Mouse (Mus musculus): ENCODE results near the gene Cry2. TPM values are rescaled to one million over a fixed set of nuclear protein-coding genes. Genes with fewer than 3 reads are reported as not detected.
A peak's percentile ranks its signal among the peaks of the same experiment; 100 is the strongest.

The Cry2 gene
- polyA plus RNA-seq, 1 experiment from 2014 or later = 49.0 TPM

GRCm38 (mm10) chr2:92459921-92460707, 26.3 kb upstream of the Cry2 start, which contains the start of gene Slc35c1:
Gene Slc35c1, minus strand, starts transcription at chr2:92460538.
- peak within 1 kb of the TSS; percentile 78 for H3K4me3 ChIP-seq
- no peaks in the 10 kb centered on the region for H3K36me3 ChIP-seq (replicated peaks)
- peak; percentile 61 for ATAC-seq (replicated peaks)
- H3K27me3 ChIP-seq (replicated peaks) = peaks cover 6% of the 10 kb centered on the region
- peak within 1 kb of the TSS; percentile 54 for H3K9ac ChIP-seq
- peaks cover 45% of the 10 kb centered on the region for H3K4me1 ChIP-seq
- H3K9me3 ChIP-seq = no peaks in the 10 kb centered on the region
- H3K4me2 ChIP-seq = peak within 1 kb of the TSS; percentile 83
- 2% methylated on average over 34 of the region's 34 CpGs for WGBS
- H3K27ac ChIP-seq = peak within 1 kb of the TSS; percentile 71

DNA sequence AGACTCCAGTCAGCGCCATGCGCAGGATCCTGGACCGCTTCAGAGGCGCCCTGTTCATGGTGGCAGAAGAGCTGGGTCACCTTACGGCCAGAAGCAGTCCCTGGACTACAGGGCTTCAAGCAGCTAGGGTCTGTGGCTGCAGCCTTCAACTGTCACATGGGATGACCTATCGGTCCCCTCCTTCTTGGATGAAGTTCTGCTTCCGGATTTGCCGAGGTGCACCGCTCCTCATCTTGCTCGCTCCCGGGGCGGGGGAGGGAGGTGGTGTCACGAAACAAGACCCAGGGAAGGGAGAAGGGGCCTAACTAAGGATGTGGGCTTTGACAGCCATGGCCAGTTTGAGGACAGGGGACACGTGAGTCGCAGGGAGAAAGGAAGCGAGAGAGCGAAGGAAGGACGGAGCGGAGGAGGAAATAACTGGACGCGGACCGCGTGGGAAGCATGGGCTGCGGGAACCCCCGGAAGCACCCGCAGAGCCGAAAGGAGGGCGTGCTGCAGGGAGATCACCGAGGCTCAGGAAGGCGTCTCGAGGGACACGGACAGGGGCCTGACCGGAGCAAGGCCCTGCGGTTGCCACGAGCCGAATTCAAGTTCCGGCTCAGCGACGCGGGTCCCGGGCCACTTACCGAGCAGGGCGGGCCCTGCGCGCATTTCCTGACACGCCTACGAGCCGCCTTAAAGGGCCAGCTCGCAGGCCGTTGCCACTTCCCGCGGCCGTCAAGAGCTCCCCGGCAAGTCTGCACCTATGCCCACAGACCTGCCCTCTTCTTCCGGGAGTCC, 25.5 kb upstream of the Cry2 start:
- Histone ChIP-seq H3K4me2 (peak overlapping the region; percentile 83), H3K27me3 (replicated peaks) (peaks cover 6% of the 10 kb centered on the region), H3K9ac (peak overlapping the region; percentile 54), H3K4me1 (peaks cover 45% of the 10 kb centered on the region), H3K27ac (peak overlapping the region; percentile 71), H3K36me3 (replicated peaks) (peaks cover under 1% of the 10 kb centered on the region; the same call in 1 of the 2 replicates), H3K9me3 (no peaks in the 10 kb centered on the region), H3K4me3 (peak overlapping the region; percentile 78)
- ATAC-seq (replicated peaks) = peak; percentile 87
- WGBS = under 1% methylated on average over 55 of the region's 55 CpGs

- Histone ChIP-seq H3K4me3 (peak overlapping the region; percentile 78), H3K9ac (peak overlapping the region; percentile 54; the same call in 1 of the 2 replicates), H3K27me3 (replicated peaks) (peaks cover 6% of the 10 kb centered on the region), H3K4me2 (peak overlapping the region; percentile 83), H3K4me1 (peaks cover 45% of the 10 kb centered on the region), H3K27ac (no peak overlapping the region), H3K36me3 (replicated peaks) (peaks cover 9% of the 10 kb centered on the region), H3K9me3 (no peaks in the 10 kb centered on the region)
- ATAC-seq (replicated peaks) = no peak
- 75% methylated on average over 13 of the region's 13 CpGs for WGBS
These were observed 24.6 kb upstream of the Cry2 start for GRCm38 (mm10) chr2:92458481-92458880.

DNA sequence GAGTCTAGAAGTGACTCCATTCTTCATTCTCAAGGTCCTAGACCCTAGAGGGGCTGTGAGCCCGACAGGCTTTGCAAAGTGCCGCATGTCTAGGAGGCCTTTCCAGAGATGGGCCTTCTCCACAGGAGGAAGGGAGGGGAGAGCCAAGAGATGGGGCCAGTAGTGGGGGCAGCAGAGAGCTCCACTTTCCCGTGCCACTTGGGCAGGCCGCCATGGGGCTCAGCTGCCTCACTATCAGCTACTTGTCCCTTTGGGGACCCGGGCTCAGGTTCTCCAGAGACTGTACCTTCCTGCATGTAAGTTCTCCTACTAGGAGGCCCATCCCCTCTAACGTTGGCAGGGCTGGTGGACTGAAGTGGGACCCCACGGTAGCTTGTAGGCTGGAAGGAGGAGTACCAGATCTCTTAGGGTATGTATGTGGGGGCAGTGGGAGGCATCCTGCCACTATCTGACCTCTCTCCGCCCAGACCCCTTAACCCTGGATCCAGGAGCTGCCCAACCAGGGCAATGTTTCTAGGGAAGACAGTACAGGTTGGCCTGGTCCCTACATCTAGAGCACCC, 23.2 kb upstream of the Cry2 start:
- no peak for ATAC-seq (replicated peaks)
- Histone ChIP-seq H3K27me3 (replicated peaks) (peaks cover 6% of the 10 kb centered on the region), H3K4me3 (no peak overlapping the region), H3K27ac (no peak overlapping the region), H3K36me3 (replicated peaks) (peaks cover 14% of the 10 kb centered on the region), H3K4me2 (peak overlapping the region; percentile 83), H3K9me3 (no peaks in the 10 kb centered on the region), H3K9ac (no peak overlapping the region), H3K4me1 (peaks cover 45% of the 10 kb centered on the region)
- 79% methylated on average over 8 of the region's 8 CpGs for WGBS

DNA sequence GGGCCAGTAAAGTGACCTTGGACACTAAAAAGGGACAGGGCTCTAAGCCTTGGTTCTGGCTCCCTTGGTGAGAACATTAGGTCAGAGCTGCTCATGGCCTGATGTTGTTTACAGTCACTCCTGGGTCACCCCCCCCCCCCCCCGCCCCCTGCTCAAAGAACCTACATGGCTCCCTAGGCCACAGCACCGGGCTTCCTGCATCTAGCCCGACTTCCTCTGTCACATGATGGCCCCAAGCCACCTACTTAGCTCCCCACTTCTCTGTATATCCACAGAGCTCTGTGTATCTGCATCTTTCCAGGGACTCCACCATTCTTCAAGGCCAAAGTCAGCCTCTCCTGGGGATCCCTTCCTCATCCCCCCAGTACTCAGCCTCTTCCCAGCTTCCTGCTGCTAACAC, 21.9 kb upstream of the Cry2 start:
- H3K4me2 ChIP-seq = no peak overlapping the region
- no peak overlapping the region for H3K27ac ChIP-seq
- no peaks in the 10 kb centered on the region for H3K27me3 ChIP-seq (replicated peaks)
- no peaks in the 10 kb centered on the region for H3K9me3 ChIP-seq
- ATAC-seq (replicated peaks) = no peak
- peaks cover 14% of the 10 kb centered on the region for H3K36me3 ChIP-seq (replicated peaks)
- H3K4me1 ChIP-seq = peaks cover 45% of the 10 kb centered on the region
- no peak overlapping the region for H3K9ac ChIP-seq
- WGBS = 44% methylated on average over 3 of the region's 3 CpGs
- H3K4me3 ChIP-seq = no peak overlapping the region

DNA sequence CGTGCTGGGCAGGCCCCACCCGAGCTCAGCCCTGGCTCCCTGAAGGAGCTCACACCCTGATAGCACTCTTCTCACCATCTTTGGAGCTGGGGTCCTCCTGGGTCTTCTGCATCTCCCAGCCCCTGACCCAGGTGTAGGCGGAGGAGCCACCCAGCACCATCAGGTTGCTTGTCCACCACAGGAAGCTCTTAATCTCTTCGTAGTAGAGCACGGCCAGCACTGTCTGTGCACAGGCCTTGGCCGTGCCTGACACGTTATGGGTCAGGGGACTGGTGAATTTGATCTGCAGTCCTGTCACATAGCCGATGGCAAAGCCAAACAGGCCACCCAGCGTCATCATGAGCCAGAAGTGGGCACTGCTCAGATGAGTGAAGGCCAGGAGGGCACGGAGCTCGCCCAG, 20.3 kb upstream of the Cry2 start:
- Histone ChIP-seq H3K27me3 (replicated peaks) (no peaks in the 10 kb centered on the region), H3K4me1 (peaks cover 38% of the 10 kb centered on the region), H3K4me3 (no peak overlapping the region), H3K27ac (no peak overlapping the region), H3K36me3 (replicated peaks) (peaks cover 14% of the 10 kb centered on the region), H3K4me2 (no peak overlapping the region), H3K9me3 (no peaks in the 10 kb centered on the region), H3K9ac (no peak overlapping the region)
- whole genome bisulfite sequencing = 91% methylated on average over 11 of the region's 11 CpGs
- ATAC-seq (replicated peaks) = no peak

- peaks cover 8% of the 10 kb centered on the region for H3K4me1 ChIP-seq
- ATAC-seq (replicated peaks) = no peak
- H3K4me2 ChIP-seq = no peak overlapping the region
- H3K36me3 ChIP-seq (replicated peaks) = peaks cover 14% of the 10 kb centered on the region
- no peak overlapping the region for H3K4me3 ChIP-seq
- no peak overlapping the region for H3K27ac ChIP-seq
- H3K9me3 ChIP-seq = no peaks in the 10 kb centered on the region
- no peak overlapping the region for H3K9ac ChIP-seq
- H3K27me3 ChIP-seq (replicated peaks) = no peaks in the 10 kb centered on the region
- 92% methylated on average over 3 of the region's 3 CpGs for WGBS
These were observed 17.3 kb upstream of the Cry2 start for GRCm38 (mm10) chr2:92451126-92451525.

DNA sequence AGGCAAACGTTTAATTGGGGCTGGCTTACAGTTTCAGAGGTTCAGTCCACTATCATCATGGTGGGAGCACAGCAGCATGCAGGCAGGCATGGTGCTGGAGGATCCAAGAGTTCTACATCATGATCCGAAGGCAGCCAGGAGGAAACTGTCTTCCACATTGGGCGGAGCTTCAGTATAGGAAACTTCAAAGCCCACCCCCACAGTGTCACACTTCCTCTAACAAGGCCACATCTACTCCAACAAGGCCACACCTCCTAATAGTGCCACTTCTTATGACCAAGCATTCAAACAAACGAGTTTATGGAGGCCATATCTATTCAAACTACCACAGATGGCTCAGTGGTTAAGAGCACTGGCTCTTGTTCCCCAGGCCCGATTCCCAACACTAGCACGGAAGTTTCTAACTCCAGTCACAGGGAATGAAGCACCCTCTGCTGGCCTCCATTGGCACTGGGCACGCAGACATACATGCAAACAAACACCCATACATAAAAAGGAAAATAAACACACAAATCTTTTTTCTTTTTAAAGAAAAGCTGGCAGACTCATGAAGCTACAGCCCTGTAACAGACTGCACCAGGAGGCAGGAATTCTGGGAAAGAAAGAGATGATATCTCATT, 13.4 kb upstream of the Cry2 start:
- Histone ChIP-seq H3K4me2 (no peak overlapping the region), H3K4me1 (no peaks in the 10 kb centered on the region), H3K27ac (no peak overlapping the region), H3K9ac (no peak overlapping the region), H3K9me3 (no peaks in the 10 kb centered on the region), H3K36me3 (replicated peaks) (no peaks in the 10 kb centered on the region), H3K4me3 (no peak overlapping the region), H3K27me3 (replicated peaks) (no peaks in the 10 kb centered on the region)
- WGBS = 68% methylated on average over 7 of the region's 7 CpGs
- ATAC-seq (replicated peaks) = no peak

DNA sequence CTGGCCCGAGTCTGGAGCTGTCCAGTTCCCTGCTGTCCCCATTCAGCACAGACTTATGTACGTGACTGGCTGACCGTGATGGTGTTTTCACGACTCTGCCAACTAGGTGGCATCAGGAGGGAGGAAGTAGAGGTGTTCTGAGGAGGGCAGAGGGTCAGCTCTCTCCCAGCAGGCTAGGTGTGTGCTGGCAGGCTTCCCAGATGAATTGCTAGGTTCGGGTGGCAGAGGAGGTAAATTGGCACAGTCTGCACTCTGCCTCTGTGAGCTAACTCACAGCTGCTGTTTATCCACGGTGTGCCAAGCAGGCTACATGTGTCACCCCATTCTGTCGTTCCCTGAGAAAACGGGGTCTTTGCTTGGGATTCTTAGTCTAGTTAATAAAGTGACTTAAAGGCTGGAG, 12.8 kb upstream of the Cry2 start:
- H3K4me2 ChIP-seq = no peak overlapping the region
- 79% methylated on average over 8 of the region's 8 CpGs for WGBS

GRCm38 (mm10) chr2:92445890-92446289, 12.0 kb upstream of the Cry2 start:
- 46% methylated on average over 9 of the region's 9 CpGs for WGBS

More for the DNA sequence above, 12.8 kb upstream of the Cry2 start:
- no peak for ATAC-seq (replicated peaks)
- Histone ChIP-seq H3K36me3 (replicated peaks) (no peaks in the 10 kb centered on the region), H3K4me1 (no peaks in the 10 kb centered on the region), H3K27ac (no peak overlapping the region), H3K9me3 (no peaks in the 10 kb centered on the region), H3K27me3 (replicated peaks) (no peaks in the 10 kb centered on the region), H3K9ac (no peak overlapping the region), H3K4me3 (no peak overlapping the region)

DNA sequence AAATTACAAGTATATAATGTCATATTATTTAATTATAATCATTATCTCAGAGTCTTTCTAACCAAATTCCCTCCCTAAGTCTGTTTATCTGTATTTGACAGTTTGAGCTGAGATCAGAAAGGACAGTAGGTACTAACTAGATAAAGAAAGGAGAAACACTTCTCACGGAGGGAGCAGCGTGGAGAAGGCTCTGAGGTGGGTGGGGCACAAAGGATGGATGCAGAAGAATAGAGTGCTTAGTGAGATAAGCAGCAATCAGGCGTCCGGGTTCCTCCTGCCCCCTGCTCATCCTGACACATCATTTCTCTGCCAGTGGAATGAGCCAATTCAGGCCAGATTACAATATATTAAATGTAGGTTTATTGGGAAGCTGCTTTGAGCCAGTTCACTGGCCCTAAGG, 10.5 kb upstream of the Cry2 start:
- Histone ChIP-seq H3K4me2 (no peak overlapping the region), H3K9ac (no peak overlapping the region), H3K9me3 (no peaks in the 10 kb centered on the region), H3K27ac (no peak overlapping the region), H3K4me1 (no peaks in the 10 kb centered on the region), H3K27me3 (replicated peaks) (no peaks in the 10 kb centered on the region), H3K36me3 (replicated peaks) (no peaks in the 10 kb centered on the region), H3K4me3 (no peak overlapping the region)
- WGBS = 33% methylated on average over 4 of the region's 4 CpGs
- no peak for ATAC-seq (replicated peaks)

More at GRCm38 (mm10) chr2:92445890-92446289, 12.0 kb upstream of the Cry2 start:
- no peaks in the 10 kb centered on the region for H3K36me3 ChIP-seq (replicated peaks)
- no peaks in the 10 kb centered on the region for H3K4me1 ChIP-seq
- H3K4me3 ChIP-seq = no peak overlapping the region
- H3K9ac ChIP-seq = no peak overlapping the region
- ATAC-seq (replicated peaks) = no peak
- no peaks in the 10 kb centered on the region for H3K9me3 ChIP-seq
- no peak overlapping the region for H3K27ac ChIP-seq
- H3K27me3 ChIP-seq (replicated peaks) = no peaks in the 10 kb centered on the region
- H3K4me2 ChIP-seq = no peak overlapping the region

- Histone ChIP-seq H3K4me3 (no peak overlapping the region), H3K36me3 (replicated peaks) (no peaks in the 10 kb centered on the region), H3K27ac (no peak overlapping the region), H3K4me2 (no peak overlapping the region), H3K27me3 (replicated peaks) (no peaks in the 10 kb centered on the region), H3K9me3 (no peaks in the 10 kb centered on the region), H3K9ac (no peak overlapping the region), H3K4me1 (no peaks in the 10 kb centered on the region)
- ATAC-seq (replicated peaks) = no peak
- 80% methylated on average over 4 of the region's 4 CpGs for WGBS
These were observed 9.5 kb upstream of the Cry2 start for GRCm38 (mm10) chr2:92443313-92443712.

Data from midbrain, embryonic 15.5 days (tissue).